Mouse (Mus musculus) MEL (cell line): ENCODE measurements around the gene Supt16. TPM values are rescaled to one million over a fixed set of nuclear protein-coding genes. Genes with fewer than 3 reads are reported as not detected.

Source experiments
- DNase-seq: peaks from one replicate; pipeline ENCODE4 v3.0.0; 2011; ENCODE audit warnings: low read depth, low spot score
- H3K27ac ChIP-seq: 2 replicates; pipeline ENCODE4 v1.5.1; 2012; ENCODE audit warnings: low read depth, mild to moderate bottlenecking, control low read depth, low read length, moderate library complexity; ENCODE audit not compliant: control insufficient read depth
- H3K27me3 ChIP-seq, 2 experiments: fragments of 150-350 bp in 1 of 2; sonication (generic) in 1 of 2; 2 replicates each; pipeline ENCODE4 v1.6.1; 2012; ENCODE audit warnings: low read length in 2 of 2, mild to moderate bottlenecking in 2 of 2, improper control_type of control experiment in 1 of 2, moderate library complexity in 1 of 2; ENCODE audit not compliant: insufficient read depth in 2 of 2, control insufficient read depth in 1 of 2
- H3K36me3 ChIP-seq, 2 experiments: 2 replicates each; pipeline ENCODE4 v1.6.1; 2012 to 2014; ENCODE audit warnings: low read length in 2 of 2, improper control_type of control experiment in 1 of 2, inconsistent platforms in 1 of 2, mild to moderate bottlenecking in 1 of 2; ENCODE audit not compliant: insufficient read depth in 2 of 2, control insufficient read depth in 1 of 2
- H3K4me1 ChIP-seq, 2 experiments: fragments of 150-350 bp in 1 of 2; sonication (generic) in 1 of 2; 2 replicates each; pipeline ENCODE4 v1.6.1; 2012; ENCODE audit warnings: low read length in 2 of 2, improper control_type of control experiment in 1 of 2, mild to moderate bottlenecking in 1 of 2; ENCODE audit not compliant: insufficient read depth in 2 of 2, control insufficient read depth in 1 of 2
- H3K4me3 ChIP-seq, 2 experiments: fragments of 150-350 bp in 1 of 2; sonication (generic) in 1 of 2; 2 replicates each; pipeline ENCODE4 v1.5.1; 2012; ENCODE audit warnings: low read depth in 2 of 2, low read length in 2 of 2, mild to moderate bottlenecking in 2 of 2, moderate library complexity in 2 of 2, control low read depth in 1 of 2, improper control_type of control experiment in 1 of 2; ENCODE audit not compliant: control insufficient read depth in 1 of 2, insufficient read depth in 1 of 2
- H3K79me2 ChIP-seq: 2 replicates; pipeline ENCODE4 v1.6.1; 2012; ENCODE audit warnings: mild to moderate bottlenecking, low read length, moderate library complexity; ENCODE audit not compliant: control insufficient read depth, poor library complexity, insufficient read depth
- H3K9ac ChIP-seq: 2 replicates; pipeline ENCODE4 v1.6.1; 2012; ENCODE audit warnings: low read depth, mild to moderate bottlenecking, control low read depth, low read length, moderate library complexity; ENCODE audit not compliant: control insufficient read depth, poor library complexity, severe bottlenecking
- H3K9me3 ChIP-seq: fragments of 150-350 bp; sonication (generic); replicated peaks from 2 replicates; pipeline ENCODE4 v1.6.1; 2012; ENCODE audit warnings: mild to moderate bottlenecking, low read length, improper control_type of control experiment, moderate library complexity; ENCODE audit not compliant: insufficient read depth
- BHLHE40 ChIP-seq: IDR thresholded peaks from 2 replicates; pipeline ENCODE4 v1.6.1; 2012; ENCODE audit warnings: low read depth, mild to moderate bottlenecking, inconsistent platforms, low read length, improper control_type of control experiment, borderline replicate concordance
- CHD1 ChIP-seq: IDR thresholded peaks from 2 replicates; pipeline ENCODE4 v1.6.1; 2012; ENCODE audit warnings: low read depth, mild to moderate bottlenecking, inconsistent platforms, low read length, improper control_type of control experiment
- CHD2 ChIP-seq: IDR thresholded peaks from 2 replicates; pipeline ENCODE4 v1.6.1; 2011; ENCODE audit warnings: low read length, improper control_type of control experiment
- E2F4 ChIP-seq: IDR thresholded peaks from 2 replicates; pipeline ENCODE4 v1.6.1; 2011; ENCODE audit warnings: low read depth, low read length, improper control_type of control experiment, borderline replicate concordance
- ELF1 ChIP-seq: IDR thresholded peaks from 2 replicates; pipeline ENCODE4 v1.6.1; 2014; ENCODE audit warnings: low read depth, mild to moderate bottlenecking, inconsistent platforms, low read length, improper control_type of control experiment, moderate library complexity
- EP300 ChIP-seq, 2 experiments: IDR thresholded peaks; 2 replicates each; pipeline ENCODE4 v1.6.1; 2011; ENCODE audit warnings: improper control_type of control experiment in 2 of 2, low read length in 2 of 2, low read depth in 1 of 2, mild to moderate bottlenecking in 1 of 2
- ETS1 ChIP-seq: IDR thresholded peaks from 2 replicates; pipeline ENCODE4 v1.6.1; 2012; ENCODE audit warnings: low read depth, mild to moderate bottlenecking, inconsistent platforms, low read length, improper control_type of control experiment, moderate library complexity
- GATA1 ChIP-seq: IDR thresholded peaks from 2 replicates; pipeline ENCODE4 v1.6.1; 2011; ENCODE audit warnings: low read depth, low read length, improper control_type of control experiment
- MAFK ChIP-seq: IDR thresholded peaks from 2 replicates; pipeline ENCODE4 v1.6.1; 2011; ENCODE audit warnings: low read depth, mild to moderate bottlenecking, low read length, improper control_type of control experiment, borderline replicate concordance
- MXI1 ChIP-seq: IDR thresholded peaks from 2 replicates; pipeline ENCODE4 v1.6.1; 2011; ENCODE audit warnings: mild to moderate bottlenecking, low read depth, low read length, improper control_type of control experiment
- NELFE ChIP-seq: IDR thresholded peaks from 2 replicates; pipeline ENCODE4 v1.6.1; 2011; ENCODE audit warnings: low read depth, low read length, improper control_type of control experiment
- NRF1 ChIP-seq: IDR thresholded peaks from 2 replicates; pipeline ENCODE4 v1.6.1; 2014; ENCODE audit warnings: low read depth, mild to moderate bottlenecking, inconsistent platforms, low read length, improper control_type of control experiment, moderate library complexity; ENCODE audit not compliant: poor library complexity, insufficient read depth, severe bottlenecking
- POLR2AphosphoS2 ChIP-seq: IDR thresholded peaks from 2 replicates; pipeline ENCODE4 v1.6.1; 2011; ENCODE audit warnings: low read length, improper control_type of control experiment
- RAD21 ChIP-seq: IDR thresholded peaks from 2 replicates; pipeline ENCODE4 v1.6.1; 2011; ENCODE audit warnings: mild to moderate bottlenecking, low read depth, low read length, improper control_type of control experiment
- RCOR1 ChIP-seq: IDR thresholded peaks from 2 replicates; pipeline ENCODE4 v1.6.1; 2012; ENCODE audit warnings: low read depth, mild to moderate bottlenecking, inconsistent platforms, low read length, improper control_type of control experiment
- SMC3 ChIP-seq: IDR thresholded peaks from 2 replicates; pipeline ENCODE4 v1.6.1; 2011; ENCODE audit warnings: low read depth, low read length, improper control_type of control experiment
- TBP ChIP-seq: IDR thresholded peaks from 2 replicates; pipeline ENCODE4 v1.8.0; 2011; ENCODE audit warnings: low read depth, low read length, improper control_type of control experiment
- TCF12 ChIP-seq: IDR thresholded peaks from 2 replicates; pipeline ENCODE4 v1.6.1; 2014; ENCODE audit warnings: low read depth, mild to moderate bottlenecking, inconsistent platforms, low read length, improper control_type of control experiment, moderate library complexity
- UBTF ChIP-seq: IDR thresholded peaks from 2 replicates; pipeline ENCODE4 v1.6.1; 2012; ENCODE audit warnings: low read depth, mild to moderate bottlenecking, inconsistent platforms, low read length, improper control_type of control experiment, moderate library complexity, borderline replicate concordance; ENCODE audit not compliant: insufficient read depth
- ZKSCAN1 ChIP-seq: IDR thresholded peaks from 2 replicates; pipeline ENCODE4 v1.6.1; 2012; ENCODE audit warnings: low read depth, mild to moderate bottlenecking, inconsistent platforms, low read length, improper control_type of control experiment, moderate library complexity
- ZMIZ1 ChIP-seq: IDR thresholded peaks from 2 replicates; pipeline ENCODE4 v1.6.1; 2012; ENCODE audit warnings: low read depth, mild to moderate bottlenecking, inconsistent platforms, low read length, improper control_type of control experiment, moderate library complexity
- polyA plus RNA-seq, 2 experiments: library from polyadenylated mRNA; stranded (reverse) in 1 of 2; unstranded in 1 of 2; fragments of >175 nt in 1 of 2; fragments of >200 nt in 1 of 2; gene quantifications; 2 replicates each; pipeline versions ENCODE4 v1.2.1 to v1.2.4; 2012; ENCODE audit warnings: low replicate concordance in 2 of 2, low read depth in 1 of 2; ENCODE audit not compliant: insufficient read length in 2 of 2, insufficient read depth in 1 of 2, missing spikeins in 1 of 2
- total RNA-seq: library from RNA; depleted of rRNA; stranded (reverse); fragments of 300-350 nt; gene quantifications from 2 replicates; pipeline ENCODE4 v1.2.3, GENCODE M21; 2012

Supt16 gene
- total and polyA plus RNA-seq, 3 experiments: 87.1 to 145 (median 114) TPM

DNA sequence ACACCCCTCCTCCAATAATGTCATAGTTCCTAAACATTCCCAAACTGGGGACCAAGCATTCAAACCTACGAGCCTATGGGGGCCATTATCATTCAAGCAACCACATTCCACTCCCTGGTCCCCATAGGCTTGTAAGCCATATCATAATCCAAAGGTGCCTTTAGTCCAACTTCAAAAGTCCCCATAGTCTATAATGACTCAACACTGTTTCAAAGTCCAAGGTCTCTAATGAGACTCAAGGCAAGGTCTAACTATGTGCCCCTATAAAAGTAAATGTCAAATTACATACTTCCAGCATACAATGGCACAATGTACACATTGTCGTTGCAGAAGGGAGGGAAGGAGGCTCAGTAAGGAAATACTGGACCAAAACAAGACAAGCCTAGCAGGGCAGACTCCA lies 42.2 kb downstream of the Supt16 start:
- H3K36me3 ChIP-seq: peaks cover 0 to 2% of the 10 kb centered on the region in 2 experiments; a peak in 2 of 4 replicates
- H3K9me3 ChIP-seq: no peaks in the 10 kb centered on the region
- no peaks in the 10 kb centered on the region; a peak in 1 of 4 replicates for H3K27me3 ChIP-seq
- no peak for TF ChIP-seq EP300 (IDR thresholded peaks at IDR 0.05; ENCODE audit: low read depth in 1 of 2, low read length in 2 of 2)
- TF ChIP-seq SMC3: no peak
- TF ChIP-seq, all 39 proteins: peak for 0
- Histone ChIP-seq H3K4me3 (no peak overlapping the region), H3K27ac (no peak overlapping the region), H3K4me1 (no peaks in the 10 kb centered on the region), H3K9ac (no peak overlapping the region), H3K79me2 (no peaks in the 10 kb centered on the region)
- DNase-seq: no peak

DNA sequence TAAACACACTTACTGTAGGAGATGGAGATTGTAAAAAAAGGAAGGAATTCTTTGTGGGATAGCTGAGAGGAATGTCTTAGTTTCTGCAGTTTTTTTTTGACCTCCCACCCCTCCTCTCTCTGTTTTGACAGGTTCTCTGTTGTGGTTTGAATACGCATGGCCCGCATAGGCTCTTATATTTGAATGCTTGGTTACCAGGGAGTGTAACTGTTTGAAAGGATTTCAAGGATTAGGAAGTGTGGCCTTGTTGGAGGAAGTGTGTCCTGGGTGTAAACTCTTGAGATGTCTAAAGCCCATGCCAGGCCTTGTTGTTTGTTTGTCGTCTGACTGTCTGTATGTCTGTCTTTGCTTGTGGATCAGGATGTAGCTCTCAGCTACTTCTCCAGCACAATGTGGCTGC lies 44.6 kb downstream of the Supt16 start:
- H3K79me2 ChIP-seq: no peaks in the 10 kb centered on the region
- no peaks in the 10 kb centered on the region for H3K36me3 ChIP-seq
- TF ChIP-seq ELF1: no peak
- no peak for TF ChIP-seq ZKSCAN1
- no peak for TF ChIP-seq BHLHE40
- TF ChIP-seq CHD1: no peak
- TF ChIP-seq E2F4: no peak
- TF ChIP-seq GATA1: no peak
- no peak for TF ChIP-seq POLR2AphosphoS2
- no peak for TF ChIP-seq TBP
- no peak for TF ChIP-seq UBTF
- TF ChIP-seq NRF1: no peak
- no peak for TF ChIP-seq RCOR1
- TF ChIP-seq CHD2: no peak
- TF ChIP-seq NELFE: no peak
- TF ChIP-seq SMC3: no peak
- TF ChIP-seq TCF12: no peak
- no peak for TF ChIP-seq MXI1
- TF ChIP-seq RAD21: no peak
- no peak for TF ChIP-seq ZMIZ1
- TF ChIP-seq ETS1: no peak
- TF ChIP-seq MAFK: no peak
- no peak overlapping the region for H3K9ac ChIP-seq
- no peaks in the 10 kb centered on the region; a peak in 2 of 4 replicates for H3K27me3 ChIP-seq
- DNase-seq: no peak
- no peak overlapping the region for H3K27ac ChIP-seq
- no peak overlapping the region for H3K4me3 ChIP-seq
- no peaks in the 10 kb centered on the region for H3K4me1 ChIP-seq
- H3K9me3 ChIP-seq: no peaks in the 10 kb centered on the region
